Mouse (Mus musculus) spleen, postnatal 36 days (tissue): Measurements from ENCODE around the gene Snd1.

Experiments
- DNase-seq, 2 experiments: peaks; one replicate each; pipeline ENCODE4 v3.0.0; 2022; ENCODE audit warnings: low spot score in 2 of 2, mixed read lengths in 1 of 2

The Snd1 gene

GRCm38 (mm10) chr6:28975106-28975505 is 500.2 kb downstream of the Snd1 start:
- no peak for DNase-seq

- DNase-seq = no peak
These were observed 503.1 kb downstream of the Snd1 start for GRCm38 (mm10) chr6:28978031-28978430.

GRCm38 (mm10) chr6:28978881-28979280 is 503.9 kb downstream of the Snd1 start:
- DNase-seq = no peak

GRCm38 (mm10) chr6:28979586-28979985 is 504.6 kb downstream of the Snd1 start:
- no peak for DNase-seq

GRCm38 (mm10) chr6:28980219-28980618 is 505.3 kb downstream of the Snd1 start:
- DNase-seq = no peak

- DNase-seq = no peak
These were observed 506.0 kb downstream of the Snd1 start for GRCm38 (mm10) chr6:28980750-28981584.

- no peak for DNase-seq
These were observed 506.6 kb downstream of the Snd1 start for GRCm38 (mm10) chr6:28981585-28981948.

- no peak for DNase-seq
These were observed 507.2 kb downstream of the Snd1 start for GRCm38 (mm10) chr6:28981966-28982701.

- DNase-seq = no peak
These were observed 507.9 kb downstream of the Snd1 start for GRCm38 (mm10) chr6:28982817-28983216.
